Mouse (Mus musculus) c-Kit-negative CD71-positive TER-119-positive erythroid progenitor cells, embryonic 14.5 days (primary cell): ENCODE data around the gene Uxs1.

Experiments
- DNase-seq: peaks from one replicate; pipeline ENCODE4 v3.0.0-alpha.2; 2013; ENCODE audit warnings: low read depth, low spot score

The Uxs1 gene

GRCm38 (mm10) chr1:43722459-43722858 is 105.1 kb downstream of the Uxs1 start:
- DNase-seq = no peak

DNA sequence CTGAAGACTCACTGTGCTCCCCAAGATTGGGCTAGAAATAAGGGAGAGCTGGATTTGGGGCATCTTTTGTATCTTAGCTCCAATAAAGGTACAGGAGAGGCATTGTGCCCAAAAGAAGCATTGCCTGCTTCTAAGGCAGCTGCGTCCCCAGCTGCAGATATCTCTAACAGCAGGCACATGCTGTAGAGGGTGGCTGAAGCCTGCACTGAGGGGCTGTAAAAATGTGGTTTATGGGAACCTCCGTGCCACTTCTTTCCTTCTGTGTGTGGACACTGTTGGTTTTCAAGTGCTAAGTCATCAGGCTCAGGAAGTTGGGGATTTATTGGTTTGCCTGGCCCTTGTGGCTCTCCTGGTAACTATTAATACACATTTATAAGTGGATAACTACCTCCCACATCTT is 108.8 kb downstream of the Uxs1 start:
- DNase-seq = no peak

DNA sequence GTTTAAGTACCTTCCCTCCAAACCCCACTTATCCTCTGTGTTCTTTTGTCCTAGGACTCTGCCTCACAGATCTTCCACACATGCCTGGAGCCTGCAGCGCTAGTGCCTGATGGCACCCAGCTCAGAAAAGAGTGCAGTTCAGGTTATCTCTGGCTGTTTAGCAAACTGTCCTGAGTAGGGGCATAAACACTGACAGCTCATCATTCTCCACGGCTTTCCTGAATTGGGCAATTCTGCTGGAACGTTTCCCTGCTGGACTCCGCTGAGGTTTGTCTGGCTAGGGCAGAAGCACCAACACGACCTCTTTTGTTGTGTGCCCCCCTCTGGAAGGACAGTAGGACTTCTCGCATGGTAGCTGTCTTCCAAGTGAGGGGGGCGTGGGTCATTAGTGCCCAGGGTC is 109.6 kb downstream of the Uxs1 start:
- DNase-seq = no peak

DNA sequence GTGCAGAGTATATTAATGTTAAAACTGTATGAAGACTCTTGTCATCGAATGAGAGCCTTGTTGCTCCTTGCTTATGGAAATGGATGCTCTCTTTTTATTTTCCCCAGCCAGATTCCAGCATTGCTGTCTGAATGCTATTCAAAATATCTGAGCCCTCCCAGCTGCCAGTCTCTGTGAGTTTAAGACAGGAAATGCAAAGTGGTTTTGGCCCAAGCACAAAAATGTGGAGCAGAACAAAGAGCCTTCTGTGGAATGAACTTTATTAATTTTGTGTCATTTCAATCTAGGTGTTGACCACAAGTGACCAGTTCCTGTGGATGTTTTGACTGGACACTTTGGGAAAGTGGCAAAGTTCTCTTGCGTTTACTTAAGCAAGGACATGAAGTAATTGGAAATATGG is 112.8 kb downstream of the Uxs1 start:
- no peak for DNase-seq

DNA sequence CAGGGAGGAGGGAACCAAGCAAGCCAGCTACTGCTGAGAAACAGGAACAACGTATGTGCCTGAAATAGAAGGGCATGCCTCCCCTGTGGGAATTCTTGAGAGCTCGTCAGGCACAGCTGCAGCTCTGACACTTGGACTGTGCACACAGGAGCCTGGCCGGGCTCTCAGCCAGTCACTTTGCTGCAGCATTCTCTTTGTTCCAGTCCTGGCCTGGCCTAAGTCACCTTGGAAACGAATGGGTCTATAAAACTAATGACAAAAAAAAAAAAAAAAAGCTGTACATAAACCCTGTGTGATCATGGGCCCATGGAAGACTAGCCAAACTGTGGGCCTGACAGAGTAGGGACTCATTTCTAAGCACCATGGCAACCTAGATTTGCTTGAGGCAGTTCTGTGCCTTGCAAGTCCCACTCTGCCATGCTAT is 129.0 kb downstream of the Uxs1 start:
- no peak for DNase-seq
